Mouse (Mus musculus) CD4-positive helper T cell, adult 2 months (primary cell): Measurements from ENCODE around the gene Jak1.
A peak's percentile ranks its signal among the peaks of the same experiment; 100 is the strongest.

ENCODE experiments used
- DNase-seq: peaks from one replicate; pipeline ENCODE4 v3.0.0-alpha.2; 2012; ENCODE audit warnings: low read depth, missing footprints, low spot score

Gene Jak1

DNA sequence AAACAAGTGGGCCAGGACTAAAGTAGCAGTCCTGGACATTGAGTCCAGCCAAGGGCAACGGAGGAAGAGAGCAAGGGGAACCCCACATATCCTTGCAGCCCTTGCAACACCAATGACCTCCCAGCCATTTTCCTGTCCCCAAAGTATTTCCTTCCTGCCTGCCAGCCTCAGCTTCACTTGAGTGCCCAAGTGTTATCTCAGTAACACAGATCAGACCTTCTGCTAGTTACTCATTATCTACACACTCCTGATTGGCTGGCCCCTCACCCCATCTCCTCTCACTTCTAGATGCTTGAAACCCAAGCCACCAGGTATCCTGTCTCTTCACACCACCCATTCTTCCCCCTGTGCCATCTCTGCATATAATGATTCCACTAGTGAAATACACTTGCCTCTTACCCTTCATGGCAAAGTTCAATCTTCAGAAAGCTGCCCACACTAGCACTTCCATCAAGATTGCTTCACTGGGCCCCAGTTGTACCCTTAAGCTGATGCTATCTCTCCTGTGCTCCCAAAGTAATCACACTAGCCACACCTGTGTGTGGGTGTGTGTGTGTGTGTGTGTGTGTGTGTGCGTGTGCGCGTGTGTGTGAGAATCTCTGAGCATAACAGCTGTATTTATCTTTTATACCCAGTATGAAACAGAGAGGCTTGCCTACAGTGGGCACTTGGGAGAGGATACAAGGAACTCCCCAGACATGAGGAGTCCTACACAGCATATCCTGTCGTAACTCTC is 72.7 kb downstream of the Jak1 start:
- peak; percentile 57 for DNase-seq

DNA sequence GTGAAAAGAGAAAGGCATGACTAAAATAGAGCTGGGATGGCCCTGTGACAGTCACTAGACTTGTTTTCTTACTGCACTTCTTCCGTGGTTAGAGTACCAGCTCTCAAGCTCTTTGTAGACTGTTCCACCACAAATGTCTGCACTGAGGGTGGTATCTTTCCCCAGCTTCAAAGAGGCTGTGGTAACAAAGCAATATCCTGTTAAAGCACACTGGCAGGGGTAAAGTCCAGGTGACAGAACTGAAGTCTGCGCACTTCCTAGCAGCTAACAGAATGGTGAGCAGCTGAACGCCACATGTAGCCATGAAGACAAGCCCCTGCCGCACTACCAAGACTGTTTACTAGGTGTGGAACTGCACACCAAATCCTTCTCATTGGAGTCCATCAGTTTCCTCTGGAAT is 77.7 kb downstream of the Jak1 start:
- peak; percentile 92 for DNase-seq

DNA sequence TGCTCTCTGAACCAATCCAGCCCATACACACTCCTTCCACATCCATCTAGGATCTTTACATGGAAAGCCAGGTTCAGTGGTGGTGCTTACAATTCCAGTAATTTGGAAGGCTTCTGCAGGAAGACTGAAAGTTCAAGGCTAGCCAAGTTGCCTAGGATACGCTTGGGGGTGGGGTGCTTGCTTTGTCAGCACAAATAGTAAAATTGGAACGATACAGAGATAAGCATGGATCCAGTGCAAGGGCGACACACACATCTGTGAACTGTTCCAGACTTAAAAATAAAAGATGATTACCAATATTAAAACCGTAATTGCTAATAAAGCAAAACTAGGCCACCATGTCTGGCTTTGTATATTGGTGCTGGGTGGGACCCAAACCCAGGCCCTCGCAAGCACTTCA is 78.5 kb downstream of the Jak1 start:
- no peak for DNase-seq

DNA sequence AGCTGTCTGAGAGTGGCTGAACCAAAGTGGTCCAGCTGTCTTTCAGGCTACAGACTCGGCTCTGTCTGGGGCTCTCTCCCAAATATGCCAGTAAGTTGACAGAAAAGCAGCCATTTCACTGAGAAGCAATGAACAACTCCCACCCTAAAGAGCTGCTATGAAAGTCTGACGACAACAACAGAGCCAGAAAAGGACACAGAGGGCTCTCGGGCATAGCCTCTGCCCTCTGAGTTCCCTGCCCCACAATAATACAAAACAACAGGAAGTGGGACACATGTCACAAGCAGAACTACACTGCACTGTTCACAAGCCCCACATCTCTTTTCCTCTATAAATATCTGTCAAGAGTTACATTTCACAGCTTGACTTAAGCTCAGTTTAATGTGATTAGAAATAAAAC is 79.9 kb downstream of the Jak1 start:
- DNase-seq = peak; percentile 58

DNA sequence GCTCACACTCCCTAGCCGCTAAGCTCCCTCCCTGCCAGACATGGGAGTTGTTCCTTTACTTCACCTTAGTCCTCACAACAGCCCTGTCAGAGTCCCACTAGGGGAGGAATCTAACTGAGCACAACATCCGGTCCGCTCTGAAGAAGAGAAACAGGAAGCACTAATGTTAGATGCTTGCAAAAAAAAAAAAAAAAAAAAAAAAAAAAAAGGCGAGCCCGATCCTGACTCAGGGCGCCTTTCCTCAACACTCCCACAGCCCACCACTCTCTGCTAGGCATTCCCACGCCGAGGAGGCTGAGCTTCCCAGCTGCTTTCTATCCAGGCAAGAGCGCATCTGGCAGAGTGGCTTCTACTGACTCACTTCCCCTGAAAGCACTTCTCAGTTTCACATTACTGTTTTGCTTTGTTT is 82.5 kb downstream of the Jak1 start:
- peak; percentile 84 for DNase-seq

DNA sequence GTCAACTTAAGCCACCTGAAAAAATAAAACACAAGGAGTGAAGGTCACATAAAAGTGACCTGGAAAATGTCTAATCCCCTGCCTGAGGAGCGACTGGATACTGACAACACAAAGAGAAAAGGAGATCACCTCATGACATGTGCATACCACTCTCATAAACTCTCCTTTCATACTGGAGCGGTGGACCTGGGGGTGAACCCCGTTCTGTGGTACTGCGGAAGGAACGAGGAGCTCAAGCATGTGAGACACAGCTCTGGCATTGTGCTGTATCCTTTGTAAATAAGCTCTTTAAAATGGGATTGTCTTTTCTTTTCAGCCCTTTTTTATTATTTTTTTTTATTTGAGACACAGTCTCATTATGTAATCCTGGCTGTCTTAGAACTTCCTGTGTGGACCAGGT is 84.4 kb downstream of the Jak1 start:
- no peak for DNase-seq

DNA sequence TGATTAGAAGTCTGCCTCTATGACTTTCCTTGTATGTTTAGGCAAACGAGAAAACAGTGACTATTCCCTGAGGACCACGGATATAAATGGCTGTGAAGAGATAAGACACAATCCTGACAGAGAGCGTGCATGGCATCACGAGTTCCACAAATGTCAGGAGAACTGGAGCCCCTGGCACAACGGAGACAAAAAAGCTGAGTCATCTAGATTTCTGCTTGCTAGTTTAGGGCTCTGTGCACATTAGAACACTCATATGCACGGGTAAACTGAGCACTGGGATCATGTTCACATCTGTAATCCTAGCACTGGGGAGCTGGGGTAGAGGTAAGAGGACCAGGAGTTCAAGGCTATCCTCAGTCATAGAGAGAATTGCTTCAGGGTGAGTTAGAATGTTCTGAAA is 85.2 kb downstream of the Jak1 start:
- DNase-seq = no peak

DNA sequence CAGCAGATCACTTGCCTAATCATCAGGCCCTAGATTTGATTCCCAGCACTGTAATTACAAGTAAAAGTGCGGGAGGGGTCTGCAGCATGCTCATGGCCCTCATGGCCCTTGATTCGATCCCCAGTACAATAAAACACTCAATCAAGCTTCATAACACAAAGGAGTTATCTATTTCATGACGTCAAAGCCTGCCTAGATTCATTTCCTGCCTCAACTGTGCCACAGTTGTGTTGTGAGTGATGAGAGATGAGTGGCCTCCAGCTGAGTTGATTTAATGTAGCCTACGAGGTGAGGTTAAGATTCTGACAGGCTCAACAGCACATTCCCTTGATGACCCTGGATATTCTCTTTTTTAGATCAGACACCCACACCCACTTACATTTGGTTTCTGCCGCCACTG is 86.0 kb downstream of the Jak1 start:
- peak; percentile 43 for DNase-seq

DNA sequence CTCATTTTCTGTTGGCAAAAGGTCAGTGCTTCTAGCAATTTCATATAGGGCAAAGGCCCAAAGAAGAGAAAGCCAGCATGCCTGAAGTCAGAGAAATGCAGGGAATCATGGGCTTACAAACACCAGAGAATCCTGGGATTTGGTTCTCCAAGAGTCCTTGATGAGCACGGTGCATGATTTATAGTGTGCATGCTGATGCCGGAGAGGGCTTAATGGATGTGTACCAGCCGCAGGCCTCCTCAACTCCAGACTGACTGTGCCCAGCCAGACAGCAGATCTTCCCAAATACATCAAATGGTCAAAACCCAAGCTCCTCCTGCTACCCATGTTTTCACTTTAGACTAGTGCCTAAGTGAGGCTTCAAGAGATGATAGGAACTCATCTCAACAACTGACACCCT is 87.3 kb downstream of the Jak1 start:
- no peak for DNase-seq

DNA sequence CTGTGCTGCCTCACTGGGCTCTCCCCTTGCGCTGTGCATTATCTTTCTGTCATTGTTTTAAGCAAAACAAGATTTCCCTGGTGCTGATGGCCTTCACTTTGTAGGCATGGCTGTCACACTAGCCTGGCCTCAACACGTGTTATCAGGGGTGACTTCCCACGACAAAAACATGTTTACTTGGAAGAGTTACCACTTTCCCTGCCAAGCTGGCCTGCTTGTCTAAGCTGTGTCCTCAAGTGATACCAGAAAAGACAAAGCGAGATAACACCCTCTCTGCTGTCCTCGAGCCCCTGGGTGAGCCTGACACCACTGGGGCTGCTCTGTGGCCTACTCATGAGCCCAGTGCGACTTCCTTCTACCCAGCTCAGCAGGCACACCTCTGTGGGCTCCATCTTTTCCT is 89.0 kb downstream of the Jak1 start:
- DNase-seq = no peak

DNA sequence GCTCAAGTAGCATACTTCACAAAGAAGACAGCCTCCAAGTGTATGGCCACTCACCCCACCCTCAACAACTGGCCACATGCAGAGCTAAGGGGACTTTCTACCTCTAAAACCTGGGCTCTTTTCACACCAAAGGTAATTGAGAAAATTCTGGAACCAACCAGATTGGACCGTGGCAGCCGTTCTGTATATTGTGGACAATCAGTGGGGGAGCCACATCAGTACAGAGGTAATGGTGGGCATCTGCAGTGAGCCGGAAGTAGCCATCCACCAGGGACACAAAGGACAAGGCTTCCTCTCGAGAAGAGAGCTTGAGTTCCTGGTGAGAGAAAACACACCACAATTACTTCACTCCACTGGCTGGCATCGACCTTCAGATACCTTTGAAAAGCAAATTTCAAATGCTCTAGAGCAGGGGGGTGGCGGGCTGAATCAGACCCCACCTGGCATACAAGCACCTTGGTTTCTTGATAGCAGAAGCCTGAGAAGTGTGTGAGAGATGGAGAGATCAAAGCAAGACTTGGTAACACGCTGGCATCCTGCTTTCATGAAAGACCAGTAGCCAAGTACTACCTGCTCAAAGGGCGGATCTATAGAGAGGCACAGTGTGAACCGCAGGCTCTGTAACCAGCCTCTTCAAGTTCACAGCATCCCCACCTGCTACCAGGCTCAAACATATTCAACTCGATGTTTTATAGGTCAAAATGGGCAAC is 90.0 kb downstream of the Jak1 start:
- DNase-seq = peak; percentile 74

DNA sequence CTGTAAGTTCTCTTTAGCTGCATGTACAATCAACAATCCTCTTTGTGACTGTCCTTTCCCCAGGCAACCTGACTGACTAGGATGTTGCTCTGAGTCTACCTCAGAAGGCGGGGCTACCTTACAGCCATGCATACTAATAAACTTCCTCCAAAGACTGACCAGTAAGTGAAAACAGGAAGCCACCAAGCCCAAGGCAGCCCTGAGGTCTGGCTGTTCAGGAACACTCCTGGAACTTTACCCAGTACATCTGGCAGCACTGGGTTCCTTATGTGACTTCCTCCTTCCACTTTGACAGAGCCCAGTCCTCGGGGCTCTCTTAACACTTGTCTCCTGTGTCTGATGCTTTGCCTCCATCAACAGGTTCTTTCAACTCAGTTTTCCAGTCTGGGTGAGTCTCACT is 92.3 kb downstream of the Jak1 start:
- DNase-seq = no peak

DNA sequence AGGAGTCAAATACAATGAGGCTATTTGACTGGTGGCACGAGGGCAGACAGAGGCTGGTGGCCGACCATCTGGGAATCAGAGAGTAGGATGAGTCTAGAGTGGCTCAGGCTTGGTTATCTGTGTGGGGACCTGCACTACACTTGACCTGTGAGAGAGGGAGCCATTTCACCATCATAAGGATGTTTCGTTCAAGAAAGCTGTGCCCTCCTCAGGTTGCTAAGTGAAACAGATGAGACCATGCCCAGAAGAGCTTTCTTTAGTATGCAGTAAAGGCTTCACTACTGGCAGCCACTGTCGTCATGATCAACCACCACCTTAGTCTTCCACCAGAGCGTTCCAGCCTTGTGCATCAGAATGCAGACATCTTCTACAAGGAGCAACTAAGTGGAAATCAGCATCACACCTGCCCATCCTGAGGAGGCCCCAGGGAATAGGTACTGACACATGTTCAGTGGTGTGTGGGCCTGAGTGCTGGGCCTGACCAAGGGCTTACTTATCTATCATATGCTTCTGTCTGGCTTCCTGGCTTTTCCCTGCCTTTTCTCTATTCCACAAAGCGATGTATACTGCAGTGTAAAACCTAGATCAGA is 96.8 kb downstream of the Jak1 start:
- peak; percentile 71 for DNase-seq

DNA sequence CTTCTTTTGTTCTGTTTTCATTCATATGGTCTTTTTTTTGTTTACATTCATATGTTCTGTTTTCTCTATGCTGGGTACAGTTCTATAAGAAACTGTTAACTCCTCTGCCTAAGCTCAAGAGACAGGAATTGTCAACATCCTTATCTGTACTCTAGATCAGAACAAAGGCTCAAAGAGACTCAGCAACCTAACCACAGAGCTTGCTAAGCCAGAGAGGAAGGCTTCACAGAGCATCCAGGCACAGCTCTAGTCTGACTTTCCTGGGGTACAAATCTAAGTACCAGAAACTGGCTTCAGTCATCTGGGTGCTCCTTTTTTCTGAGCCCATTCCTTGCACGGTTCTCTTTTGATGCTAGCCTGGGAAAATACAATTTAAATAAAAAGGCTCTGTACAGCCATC is 97.3 kb downstream of the Jak1 start:
- DNase-seq = peak; percentile 84

DNA sequence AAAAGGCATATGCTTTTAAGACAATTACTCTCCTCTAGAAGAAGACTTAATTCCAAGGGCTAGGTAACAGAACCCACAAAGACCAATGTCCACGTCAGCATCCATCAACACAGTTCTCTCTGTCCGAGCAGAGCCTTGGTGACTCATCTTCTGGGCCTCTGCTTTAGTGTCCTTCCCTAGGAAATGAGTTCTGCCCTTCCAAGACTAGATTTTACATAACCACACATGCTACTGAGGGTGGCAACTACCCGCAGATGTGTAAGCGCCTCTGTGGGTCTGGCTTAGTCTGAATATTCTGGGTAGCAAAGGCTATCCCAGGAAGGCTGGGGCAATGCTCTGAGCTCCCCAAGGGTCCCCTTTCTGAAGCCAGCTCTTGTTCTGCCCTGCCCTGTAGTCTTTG is 99.3 kb downstream of the Jak1 start:
- DNase-seq = no peak

DNA sequence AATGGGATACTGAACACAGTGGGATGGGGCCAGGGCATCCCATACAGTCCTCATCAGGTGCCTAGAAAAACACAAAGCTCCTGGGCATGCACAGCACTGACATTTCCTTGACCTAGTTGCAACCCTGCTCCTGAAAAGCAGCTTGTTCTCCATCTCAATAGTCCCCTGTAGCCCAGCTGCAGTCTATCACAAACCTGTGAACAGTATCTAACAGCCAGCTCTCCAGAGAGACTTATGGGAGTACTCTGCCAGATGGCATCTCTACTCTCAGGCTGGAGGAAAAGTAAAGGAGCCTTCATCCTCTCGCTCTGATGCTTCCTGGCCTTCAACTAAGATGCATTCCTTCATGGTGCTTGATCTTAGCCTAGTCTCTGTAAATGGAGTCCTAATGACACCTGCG is 100.4 kb downstream of the Jak1 start:
- DNase-seq = no peak

DNA sequence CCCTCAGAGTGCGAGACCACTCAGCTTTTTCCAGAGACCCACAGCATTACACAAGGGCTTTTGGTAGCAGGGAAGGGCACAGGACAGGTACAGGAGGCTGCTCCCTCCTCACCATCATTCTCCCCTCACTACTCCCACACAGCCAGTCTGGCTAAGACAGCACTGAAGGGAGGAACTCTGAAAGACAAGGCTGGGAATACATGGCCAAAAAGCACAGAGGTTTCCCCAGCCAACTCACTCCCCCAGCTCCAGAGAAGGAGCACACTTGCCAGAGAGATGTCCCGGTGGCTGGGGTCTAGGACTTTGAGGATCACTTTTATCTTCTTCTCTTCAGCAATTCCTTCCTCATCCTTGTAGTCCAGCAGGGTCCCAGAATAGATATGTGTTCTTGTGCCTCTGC is 100.9 kb downstream of the Jak1 start:
- DNase-seq = no peak

DNA sequence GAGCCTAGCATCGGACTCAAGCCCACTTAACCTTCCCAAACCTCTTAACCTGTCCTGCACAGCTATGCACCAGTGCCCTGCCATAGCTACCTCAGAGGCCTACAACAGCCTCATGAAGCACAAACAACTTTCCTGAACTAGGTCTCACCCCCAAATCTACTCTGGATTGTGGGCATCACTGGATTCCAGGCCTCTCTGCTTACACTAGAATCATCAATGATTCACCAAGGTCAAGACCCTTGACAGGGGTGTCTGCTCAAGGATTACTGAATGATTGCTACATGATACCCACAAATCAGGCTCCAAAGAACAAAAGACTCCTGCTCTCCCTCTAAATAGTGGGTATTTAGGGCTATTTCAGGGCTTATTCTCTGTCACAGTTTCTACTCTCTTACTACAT is 104.3 kb downstream of the Jak1 start:
- no peak for DNase-seq

DNA sequence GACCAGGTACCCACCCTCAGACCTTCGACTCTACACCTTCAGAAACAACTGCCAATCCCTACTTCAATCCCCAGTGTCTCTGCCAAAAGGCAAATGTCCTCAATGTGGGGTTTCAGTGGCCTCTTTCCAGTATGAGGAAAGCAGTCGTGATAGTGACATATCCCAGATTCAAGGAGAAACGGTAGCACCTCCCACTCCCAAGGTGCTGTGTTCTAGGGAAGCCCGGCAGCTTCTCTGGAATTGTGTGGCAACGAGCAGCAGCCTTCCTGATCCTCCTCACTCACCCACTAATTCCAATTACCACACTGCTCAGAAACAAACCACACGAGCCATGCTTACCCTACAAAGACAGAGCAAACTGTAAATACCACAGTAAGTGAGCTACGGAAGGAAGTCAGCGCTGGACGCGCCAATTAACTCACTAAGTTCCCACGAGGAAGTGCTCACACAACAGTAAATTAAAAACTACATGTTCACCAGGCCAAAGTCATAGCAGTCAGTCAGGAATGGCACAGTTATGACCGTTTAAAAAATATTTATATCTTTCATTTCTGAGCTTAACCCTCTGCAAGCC is 105.8 kb downstream of the Jak1 start:
- no peak for DNase-seq

DNA sequence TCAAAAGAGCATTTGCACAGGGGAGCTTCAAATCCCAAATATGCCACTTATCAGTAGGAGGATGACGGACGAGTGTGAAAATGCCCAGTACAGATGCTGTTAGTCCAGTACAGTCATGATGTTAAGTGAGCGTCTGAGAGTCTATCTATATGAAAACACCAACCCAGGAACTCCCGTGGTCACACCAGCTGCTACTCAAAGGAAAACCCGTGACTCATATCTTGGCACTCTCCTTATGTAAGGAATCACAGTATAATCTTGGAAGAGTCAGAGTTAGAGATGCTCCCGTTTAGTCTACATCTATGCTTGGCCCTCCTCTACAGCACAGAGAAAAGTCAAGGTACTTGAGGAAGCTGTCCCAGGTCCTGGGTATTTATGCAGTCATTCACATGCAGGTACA is 106.8 kb downstream of the Jak1 start:
- DNase-seq = no peak

DNA sequence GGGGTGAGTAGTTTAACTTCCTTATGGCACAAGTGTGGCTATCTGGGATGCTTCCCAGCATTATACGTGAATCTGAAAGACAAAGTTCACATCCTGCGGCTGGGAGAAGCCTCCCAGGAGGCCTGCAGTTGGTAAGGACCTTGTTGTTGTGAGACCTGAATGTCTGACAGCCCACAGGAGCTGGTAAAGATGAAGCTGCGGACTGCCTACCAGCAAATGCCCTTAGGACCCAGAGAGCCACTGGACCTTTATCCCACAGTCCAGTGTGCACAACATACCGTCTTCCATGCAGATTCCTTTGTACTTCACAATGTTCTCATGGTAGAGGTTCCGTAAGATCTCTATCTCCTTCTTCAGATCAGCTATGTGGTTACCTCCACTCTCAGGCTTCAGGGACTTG is 107.6 kb downstream of the Jak1 start:
- no peak for DNase-seq

DNA sequence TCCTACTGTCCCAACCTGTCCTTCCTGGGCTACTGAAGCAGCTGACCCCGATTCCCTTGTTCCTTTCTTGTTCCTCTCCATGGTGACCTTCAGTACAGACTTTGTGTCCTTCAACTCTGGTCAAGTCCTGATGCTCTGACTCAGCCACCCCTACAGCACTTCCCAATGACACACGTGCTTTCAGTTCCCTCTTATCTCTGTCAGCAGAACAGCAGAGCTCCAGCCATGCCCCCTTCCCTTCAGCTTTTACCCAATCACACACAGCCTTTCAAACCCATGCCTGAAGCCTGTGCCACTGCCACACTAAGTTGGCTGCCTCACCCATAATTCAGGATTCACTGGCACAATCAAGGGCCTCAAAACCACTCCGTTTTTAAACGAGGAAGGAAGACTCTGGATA is 109.5 kb downstream of the Jak1 start:
- no peak for DNase-seq
